Mouse (Mus musculus): ENCODE data around the gene Bend6.
"Not testable (repeated sequence)": the region's sequence is repeated elsewhere in the genome, so short reads cannot be mapped to it uniquely, and the experiment has no call there.

GRCm38 (mm10) chr1:33838952-33839351, 68.7 kb downstream of the Bend6 start:
- not testable (repeated sequence) for TF ChIP-seq POLR2A (IDR thresholded peaks at IDR 0.05; ENCODE audit: low read depth, low read length); CTCF (IDR thresholded peaks at IDR 0.05; ENCODE audit: borderline replicate concordance, insufficient read depth, low read length)

All from embryonic fibroblast, embryonic 13.5 days (primary cell).